Mouse (Mus musculus) neural tube, embryonic 12.5 days (tissue): ENCODE measurements around the gene Glt6d1. TPM values are rescaled to one million over a fixed set of nuclear protein-coding genes. Genes with fewer than 3 reads are reported as not detected.
A peak's percentile ranks its signal among the peaks of the same experiment; 100 is the strongest.
"Not testable (repeated sequence)": the region's sequence is repeated elsewhere in the genome, so short reads cannot be mapped to it uniquely, and the experiment has no call there.

ENCODE experiments used
- ATAC-seq: fragments of 200-750 bp; cut with Nextera tagmentation; 2 replicates; pipeline ENCODE4 v1.8.0; 2017; ENCODE audit warnings: low read depth, mild to moderate bottlenecking, moderate TSS enrichment, moderate library complexity; ENCODE audit not compliant: low FRiP score
- H3K27ac ChIP-seq: fragments of 300-500 bp; sonication (generic); 2 replicates; pipeline ENCODE4 v1.5.1; 2016
- H3K27me3 ChIP-seq: fragments of 300-500 bp; sonication (generic); replicated peaks from 2 replicates; pipeline ENCODE4 v1.6.1; 2016; ENCODE audit warnings: mild to moderate bottlenecking
- H3K36me3 ChIP-seq: fragments of 300-500 bp; sonication (generic); 2 replicates; pipeline ENCODE4 v1.6.1; 2016; ENCODE audit warnings: mild to moderate bottlenecking
- H3K4me1 ChIP-seq: fragments of 300-500 bp; sonication (generic); 2 replicates; pipeline ENCODE4 v1.6.1; 2016
- H3K4me2 ChIP-seq: fragments of 300-500 bp; sonication (generic); replicated peaks from 2 replicates; pipeline ENCODE4 v1.6.1; 2016; ENCODE audit warnings: mild to moderate bottlenecking
- H3K4me3 ChIP-seq: fragments of 300-500 bp; sonication (generic); 2 replicates; pipeline ENCODE4 v1.5.1; 2016
- H3K9ac ChIP-seq: fragments of 300-500 bp; sonication (generic); 2 replicates; pipeline ENCODE4 v1.6.1; 2016; ENCODE audit warnings: mild to moderate bottlenecking
- H3K9me3 ChIP-seq: fragments of 300-500 bp; sonication (generic); 2 replicates; pipeline ENCODE4 v1.6.1; 2016; ENCODE audit warnings: mild to moderate bottlenecking
- WGBS: fragments of 180-500 bp; shearing (Covaris S2); methylation state at CpG from one replicate; pipeline ENCODE4 v1.1.7; 2016; 5-methylcytosine and 5-hydroxymethylcytosine counted together
- polyA plus RNA-seq: library from polyadenylated mRNA; unstranded; fragments of >200 nt; fragmentation: Nextera tagmentation; extraction: Ambion mirVana; gene quantifications from 2 replicates; pipeline ENCODE4 v1.2.1, GENCODE M21; 2016

The Glt6d1 gene
- polyA plus RNA-seq, result not detected in 2 replicates

DNA sequence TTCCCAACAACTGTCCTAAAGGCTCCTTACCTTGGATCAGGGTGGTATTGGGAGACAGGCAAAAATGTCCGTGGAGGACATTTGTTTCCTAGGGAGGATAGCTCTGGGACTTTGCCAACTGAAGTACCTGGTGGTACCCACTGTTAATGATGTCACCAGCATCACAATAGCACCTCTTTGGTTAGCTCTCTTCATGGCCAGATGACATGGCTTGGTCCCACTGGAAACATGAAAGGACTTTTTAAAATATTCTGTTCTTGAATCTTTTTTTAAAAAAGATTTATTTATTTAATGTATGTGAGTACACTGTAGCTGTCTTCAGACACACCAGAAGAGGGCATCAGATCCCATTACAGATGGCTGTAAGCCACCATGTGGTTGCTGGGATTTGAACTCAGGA is at the start of gene Glt6d1:
Glt6d1 (minus strand) TSS at position 101 of the 400 bp plus-strand sequence.
- not testable (repeated sequence) for H3K4me2 ChIP-seq, H3K36me3 ChIP-seq, H3K4me3 ChIP-seq, H3K27me3 ChIP-seq, H3K9ac ChIP-seq, ATAC-seq, H3K9me3 ChIP-seq, H3K27ac ChIP-seq, H3K4me1 ChIP-seq
- WGBS, result 70% methylated on average over 1 of the region's 1 CpGs

DNA sequence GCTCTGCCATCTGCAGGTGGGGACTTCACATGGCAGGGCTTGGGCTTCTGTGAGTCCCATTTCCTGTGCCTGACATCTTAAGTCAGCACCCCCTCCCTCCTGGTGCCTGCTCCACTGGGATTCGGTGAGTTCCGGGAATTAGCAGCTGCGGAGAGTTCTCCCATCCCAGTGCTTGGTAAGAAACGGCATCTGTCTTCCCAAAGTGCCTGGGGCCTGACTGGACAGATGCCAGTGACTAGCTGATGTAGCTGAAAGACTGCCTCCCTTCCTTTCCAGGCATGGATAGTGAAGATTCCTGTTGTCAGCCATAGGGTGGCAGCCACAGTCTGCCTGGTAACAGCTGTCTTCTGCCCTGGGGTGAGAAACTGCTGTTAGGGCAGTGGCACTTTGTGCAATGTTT is 49.8 kb upstream of the Glt6d1 start:
- no peaks in the 10 kb centered on the region for H3K36me3 ChIP-seq
- no peak overlapping the region for H3K27ac ChIP-seq
- WGBS, result 19% methylated on average over 4 of the region's 4 CpGs
- no peak for ATAC-seq
- H3K4me2 ChIP-seq, result no peak overlapping the region
- no peak overlapping the region for H3K9ac ChIP-seq
- H3K4me1 ChIP-seq, result peaks cover 27% of the 10 kb centered on the region
- no peaks in the 10 kb centered on the region for H3K9me3 ChIP-seq
- H3K4me3 ChIP-seq, result no peak overlapping the region
- H3K27me3 ChIP-seq, result peaks cover 35% of the 10 kb centered on the region

DNA sequence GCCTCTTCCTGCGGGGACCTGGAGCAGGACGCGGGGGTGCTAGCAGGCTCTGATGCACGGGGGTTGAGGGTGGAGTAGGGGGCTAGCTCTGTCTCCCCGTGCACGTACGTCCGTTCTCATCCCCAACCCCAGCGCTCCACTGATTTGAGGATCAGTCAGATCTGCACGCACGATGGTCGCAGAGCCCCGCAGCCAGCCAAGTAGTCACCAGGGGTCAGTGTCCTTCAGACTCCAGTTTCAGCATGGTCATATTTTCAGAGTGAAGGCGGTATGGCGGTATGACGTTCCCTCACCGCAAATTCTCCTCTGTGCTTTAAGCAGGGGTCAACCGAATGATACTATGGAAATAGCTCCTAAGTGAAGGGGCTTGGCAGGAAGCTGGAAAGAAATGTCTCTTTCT is 48.6 kb upstream of the Glt6d1 start:
- H3K4me3 ChIP-seq, result peak overlapping the region; percentile 55; the same call in 1 of the 2 replicates
- 5% methylated on average over 18 of the region's 18 CpGs for WGBS
- ATAC-seq, result no peak
- H3K36me3 ChIP-seq, result no peaks in the 10 kb centered on the region
- peak overlapping the region; percentile 61; the same call in 1 of the 2 replicates for H3K9ac ChIP-seq
- H3K27me3 ChIP-seq, result peaks cover 35% of the 10 kb centered on the region
- H3K4me2 ChIP-seq, result peak overlapping the region; percentile 100
- peaks cover 27% of the 10 kb centered on the region for H3K4me1 ChIP-seq
- no peak overlapping the region for H3K27ac ChIP-seq
- no peaks in the 10 kb centered on the region for H3K9me3 ChIP-seq

DNA sequence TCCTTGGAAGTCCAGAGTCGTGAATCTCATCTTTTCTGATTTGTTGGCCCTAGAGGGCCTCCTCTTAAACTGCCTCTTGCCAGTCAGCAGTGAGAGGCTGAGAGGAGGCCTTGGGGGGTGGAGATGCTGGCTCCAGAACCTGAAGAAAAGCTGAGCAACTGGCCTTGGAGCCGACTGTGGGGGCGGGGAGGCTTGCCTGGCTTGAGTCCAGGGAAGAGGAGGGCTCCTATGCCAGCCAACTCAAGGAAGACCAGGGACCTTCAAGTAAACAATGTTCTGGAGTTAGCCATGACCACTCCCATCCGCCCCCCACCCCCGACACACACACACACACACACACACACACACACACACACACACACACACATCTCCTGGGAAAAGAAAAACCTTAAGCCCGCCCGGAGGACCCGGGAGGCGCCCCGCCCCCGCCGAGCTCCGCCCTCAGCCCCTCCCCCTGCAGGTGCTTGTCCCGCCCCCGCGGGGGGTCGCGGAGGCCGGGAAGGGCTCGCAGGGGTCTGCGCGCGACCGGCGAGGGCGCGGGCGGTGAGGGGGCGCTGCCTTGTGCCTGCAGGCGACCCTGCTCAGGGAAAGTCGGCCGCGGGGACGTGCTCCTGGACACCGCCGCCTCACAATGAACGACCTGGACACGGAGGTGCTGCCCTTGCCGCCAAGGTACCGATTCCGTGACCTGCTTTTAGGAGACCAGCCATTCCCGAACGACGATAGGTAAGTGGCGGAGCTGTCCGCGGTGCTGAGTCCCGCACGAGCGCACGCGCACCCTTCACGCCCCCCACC is 47.9 kb upstream of the Glt6d1 start, which contains the start of gene Kcnt1:
Kcnt1 (plus strand) TSS at position 398 of the 795 bp plus-strand sequence.
- Histone ChIP-seq H3K36me3 (no peaks in the 10 kb centered on the region), H3K9me3 (no peaks in the 10 kb centered on the region), H3K27me3 (peaks cover 35% of the 10 kb centered on the region), H3K27ac (no peak within 1 kb of the TSS), H3K9ac (peak within 1 kb of the TSS; percentile 61), H3K4me1 (peaks cover 27% of the 10 kb centered on the region), H3K4me3 (peak within 1 kb of the TSS; percentile 55), H3K4me2 (peak within 1 kb of the TSS; percentile 100)
- WGBS, result under 1% methylated on average over 42 of the region's 53 CpGs
- peak; percentile 44 for ATAC-seq

DNA sequence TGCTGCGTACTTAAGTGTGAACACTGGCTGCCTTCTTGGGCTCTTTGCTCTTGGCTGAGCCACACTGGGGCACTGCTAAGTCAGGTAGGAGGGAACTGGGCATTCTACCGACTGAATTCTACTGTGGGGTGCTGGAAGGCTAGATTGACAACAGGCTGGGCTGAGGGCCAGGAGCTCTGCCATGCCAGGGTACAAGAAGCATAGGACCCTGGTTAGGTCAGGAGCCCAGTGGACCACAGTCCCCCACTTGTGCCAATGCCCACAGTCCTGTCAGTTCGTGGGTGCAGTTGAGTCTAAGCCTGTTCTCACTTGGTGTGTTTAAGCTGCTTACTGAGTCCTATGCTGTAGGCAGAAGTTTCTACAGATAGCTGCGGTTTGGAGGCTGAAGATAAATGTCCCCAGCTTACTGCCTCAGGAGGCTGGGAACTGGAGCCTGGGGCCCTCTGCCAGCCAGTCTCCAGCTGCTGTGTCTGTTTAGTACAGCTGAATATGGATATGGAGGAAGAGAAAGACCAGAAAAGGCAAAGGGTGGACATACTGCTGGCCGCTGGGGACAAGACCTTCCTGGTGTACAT is 47.1 kb upstream of the Glt6d1 start:
- no peaks in the 10 kb centered on the region for H3K36me3 ChIP-seq
- H3K9me3 ChIP-seq, result no peaks in the 10 kb centered on the region
- no peak overlapping the region; the same call in 1 of the 2 replicates for H3K4me3 ChIP-seq
- H3K27ac ChIP-seq, result no peak overlapping the region
- WGBS, result 63% methylated on average over 5 of the region's 5 CpGs
- no peak overlapping the region for H3K9ac ChIP-seq
- peak overlapping the region; percentile 100 for H3K4me2 ChIP-seq
- H3K27me3 ChIP-seq, result peaks cover 35% of the 10 kb centered on the region
- no peak for ATAC-seq
- peaks cover 27% of the 10 kb centered on the region for H3K4me1 ChIP-seq

DNA sequence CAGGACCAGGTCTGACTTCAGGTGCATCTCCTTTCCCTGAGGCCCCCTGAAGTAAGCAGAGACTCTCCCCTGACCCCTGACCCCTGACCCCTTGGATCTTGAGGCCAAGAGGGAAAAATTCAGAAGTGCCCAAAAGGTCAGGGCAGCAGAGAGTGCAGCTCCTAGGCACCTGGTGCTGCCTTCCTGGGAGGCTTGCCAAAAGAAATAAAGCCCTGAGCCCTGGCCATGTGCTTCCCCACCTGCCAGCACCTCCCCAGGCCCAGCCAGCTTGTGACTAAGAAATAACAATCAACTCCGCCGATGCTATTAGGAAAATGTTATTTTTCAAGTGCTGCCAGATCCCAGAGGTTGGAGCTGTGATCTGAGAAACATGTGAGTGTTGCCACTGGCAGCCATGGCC is 46.4 kb upstream of the Glt6d1 start:
- Histone ChIP-seq H3K4me2 (no peak overlapping the region), H3K36me3 (no peaks in the 10 kb centered on the region), H3K27ac (no peak overlapping the region), H3K4me3 (no peak overlapping the region), H3K9me3 (no peaks in the 10 kb centered on the region), H3K4me1 (peaks cover 27% of the 10 kb centered on the region), H3K27me3 (peaks cover 35% of the 10 kb centered on the region), H3K9ac (no peak overlapping the region)
- ATAC-seq, result no peak
- WGBS, result 83% methylated on average over 2 of the region's 2 CpGs

DNA sequence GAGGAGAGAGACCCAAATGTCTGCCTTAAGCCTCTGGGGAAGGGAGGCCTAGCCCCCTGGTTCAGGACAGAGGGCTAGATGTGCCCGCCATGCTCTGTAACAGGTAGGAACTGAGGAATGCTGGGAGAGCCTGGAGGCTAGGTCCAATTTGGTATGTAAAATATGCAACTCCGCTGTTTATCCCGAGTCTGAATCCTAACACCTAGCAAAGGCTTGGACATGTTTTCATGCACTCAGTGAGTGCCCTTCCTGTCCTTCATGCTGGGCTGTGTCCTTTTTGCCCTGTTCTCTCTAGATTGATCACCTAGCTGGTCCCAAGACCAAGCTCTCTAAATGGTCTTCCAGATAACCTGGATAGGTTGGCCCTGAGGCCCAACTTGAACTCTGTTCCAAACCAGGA is 44.2 kb upstream of the Glt6d1 start:
- no peak overlapping the region for H3K4me2 ChIP-seq
- H3K4me3 ChIP-seq, result no peak overlapping the region
- H3K36me3 ChIP-seq, result no peaks in the 10 kb centered on the region
- no peak overlapping the region for H3K27ac ChIP-seq
- no peak for ATAC-seq
- 91% methylated on average over 3 of the region's 3 CpGs for WGBS
- H3K9me3 ChIP-seq, result no peaks in the 10 kb centered on the region
- peaks cover 23% of the 10 kb centered on the region for H3K27me3 ChIP-seq
- peaks cover 18% of the 10 kb centered on the region for H3K4me1 ChIP-seq
- no peak overlapping the region for H3K9ac ChIP-seq

DNA sequence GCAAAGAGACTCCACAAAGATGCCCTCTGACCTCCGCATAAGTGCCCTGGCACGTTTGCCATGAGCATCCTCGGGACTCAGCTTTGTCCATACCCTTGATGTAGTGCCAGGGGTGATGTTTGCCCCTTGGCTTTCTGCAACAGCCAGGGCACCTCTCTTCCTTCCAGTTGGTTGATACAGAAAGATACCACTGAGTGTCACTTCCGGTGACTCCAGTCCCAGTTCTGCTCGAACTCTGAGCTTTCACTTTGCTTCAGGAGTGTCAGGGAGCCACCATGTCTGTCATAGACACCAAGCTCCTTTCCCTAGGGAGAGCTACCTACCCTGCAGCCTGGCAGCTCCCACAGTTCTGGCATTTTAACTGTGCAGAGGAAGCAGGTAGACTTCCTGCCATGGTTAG is 38.4 kb upstream of the Glt6d1 start:
- Histone ChIP-seq H3K27ac (no peak overlapping the region), H3K36me3 (no peaks in the 10 kb centered on the region), H3K4me3 (no peak overlapping the region), H3K27me3 (no peaks in the 10 kb centered on the region), H3K9me3 (no peaks in the 10 kb centered on the region), H3K9ac (no peak overlapping the region), H3K4me1 (no peaks in the 10 kb centered on the region), H3K4me2 (no peak overlapping the region)
- 86% methylated on average over 5 of the region's 5 CpGs for WGBS
- no peak for ATAC-seq

DNA sequence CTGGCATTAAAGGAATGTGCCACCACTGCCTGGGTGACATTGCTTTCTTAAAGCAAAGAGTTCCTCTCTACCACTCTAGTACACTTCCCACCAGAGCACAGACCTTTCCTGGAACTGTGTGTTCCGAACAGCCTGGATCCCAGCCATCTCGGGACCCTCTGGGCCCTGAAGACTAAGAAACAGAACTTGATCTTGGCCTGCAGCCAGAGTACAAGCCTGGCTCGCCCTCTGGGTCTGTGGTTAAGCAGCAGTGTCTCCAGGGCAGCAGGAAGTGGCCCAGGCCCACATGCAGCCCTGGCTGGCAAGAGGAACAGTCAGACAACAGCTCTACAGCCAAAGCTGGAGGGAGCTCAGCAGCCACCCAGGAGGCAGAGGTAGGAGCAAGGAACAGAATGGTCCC is 37.0 kb upstream of the Glt6d1 start:
- Histone ChIP-seq H3K4me2 (no peak overlapping the region), H3K4me1 (no peaks in the 10 kb centered on the region), H3K9me3 (no peaks in the 10 kb centered on the region), H3K36me3 (no peaks in the 10 kb centered on the region), H3K27me3 (no peaks in the 10 kb centered on the region), H3K4me3 (no peak overlapping the region), H3K27ac (no peak overlapping the region), H3K9ac (no peak overlapping the region)
- no peak for ATAC-seq
- 64% methylated on average over 3 of the region's 3 CpGs for WGBS

DNA sequence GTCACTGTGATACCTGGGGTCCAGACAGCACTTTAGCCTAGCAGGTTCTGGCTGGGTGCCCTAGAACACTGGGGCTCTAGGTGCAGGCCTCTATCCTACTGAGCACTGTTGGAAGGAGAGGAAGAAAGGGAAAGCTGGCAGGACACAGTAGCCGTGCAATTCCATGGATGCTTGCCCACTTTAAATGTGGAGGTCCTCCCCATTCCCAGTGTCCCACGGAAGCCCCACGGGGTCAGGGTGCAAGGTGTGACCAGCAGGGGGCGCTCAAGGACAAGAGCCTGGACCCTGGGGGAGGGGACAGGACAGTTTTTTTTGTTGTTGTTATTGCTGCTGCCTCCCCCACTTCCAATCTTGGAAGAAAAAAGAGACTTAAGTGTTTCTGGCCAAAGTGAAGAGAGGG is 34.7 kb upstream of the Glt6d1 start:
- ATAC-seq, result no peak
- no peaks in the 10 kb centered on the region for H3K27me3 ChIP-seq
- H3K36me3 ChIP-seq, result no peaks in the 10 kb centered on the region
- H3K4me3 ChIP-seq, result no peak overlapping the region
- H3K27ac ChIP-seq, result no peak overlapping the region
- H3K9ac ChIP-seq, result no peak overlapping the region
- H3K4me1 ChIP-seq, result no peaks in the 10 kb centered on the region
- no peaks in the 10 kb centered on the region for H3K9me3 ChIP-seq
- no peak overlapping the region for H3K4me2 ChIP-seq
- 20% methylated on average over 4 of the region's 4 CpGs for WGBS

DNA sequence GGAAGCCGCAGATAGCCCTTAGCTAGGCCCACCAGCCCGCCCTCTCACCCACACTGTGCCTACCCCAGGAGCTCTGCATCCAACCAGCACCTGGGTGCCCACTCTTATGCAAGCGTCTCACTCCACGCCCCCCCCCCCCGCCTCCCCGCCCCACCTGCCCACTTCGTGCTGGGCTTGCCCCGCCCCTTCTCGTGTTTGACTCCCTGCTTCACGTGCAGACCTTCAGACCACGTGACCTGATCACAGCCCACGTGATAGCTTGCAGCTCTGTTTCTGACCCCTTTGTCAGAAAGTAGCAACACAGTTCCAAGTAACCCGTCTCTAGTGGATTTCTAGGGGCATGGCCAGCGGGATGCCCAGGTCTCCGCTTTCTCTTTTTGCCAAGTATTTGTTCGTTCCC is 31.6 kb upstream of the Glt6d1 start, which contains the start of gene Sohlh1:
Sohlh1 (minus strand) TSS at position 23 of the 400 bp plus-strand sequence.
- H3K9me3 ChIP-seq, result no peaks in the 10 kb centered on the region
- H3K27ac ChIP-seq, result no peak within 1 kb of the TSS
- 84% methylated on average over 15 of the region's 16 CpGs for WGBS
- no peak for ATAC-seq
- H3K4me1 ChIP-seq, result peaks cover 4% of the 10 kb centered on the region; the same call in 1 of the 2 replicates
- H3K36me3 ChIP-seq, result no peaks in the 10 kb centered on the region
- H3K27me3 ChIP-seq, result no peaks in the 10 kb centered on the region
- H3K4me3 ChIP-seq, result no peak within 1 kb of the TSS
- no peak within 1 kb of the TSS for H3K4me2 ChIP-seq
- H3K9ac ChIP-seq, result no peak within 1 kb of the TSS

DNA sequence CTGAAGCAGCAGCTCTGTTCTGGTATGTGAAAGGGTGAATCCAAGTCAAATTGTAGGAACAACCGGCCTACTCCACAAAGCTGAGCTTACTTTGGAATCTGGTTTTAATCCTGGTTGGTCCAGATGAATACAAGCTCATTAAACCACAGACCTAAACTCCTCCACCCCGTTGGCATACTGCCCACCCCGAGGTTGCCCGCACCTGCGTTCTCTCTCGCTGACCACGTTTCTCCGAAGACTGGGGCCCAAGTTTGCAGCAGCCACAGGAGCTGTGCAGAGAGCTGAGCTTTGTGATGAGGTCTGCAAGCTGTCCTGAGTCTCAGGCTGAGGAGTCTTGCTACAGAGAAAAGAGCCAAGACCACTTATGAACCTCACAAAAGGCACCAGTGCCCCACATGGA is 30.9 kb upstream of the Glt6d1 start:
- no peaks in the 10 kb centered on the region for H3K36me3 ChIP-seq
- no peak overlapping the region for H3K27ac ChIP-seq
- no peaks in the 10 kb centered on the region for H3K9me3 ChIP-seq
- H3K4me1 ChIP-seq, result peaks cover 4% of the 10 kb centered on the region; the same call in 1 of the 2 replicates
- ATAC-seq, result no peak
- no peak overlapping the region for H3K4me2 ChIP-seq
- no peak overlapping the region for H3K4me3 ChIP-seq
- no peaks in the 10 kb centered on the region for H3K27me3 ChIP-seq
- WGBS, result 89% methylated on average over 8 of the region's 8 CpGs
- no peak overlapping the region for H3K9ac ChIP-seq
